Mouse (Mus musculus): ENCODE results near the gene Btbd16. TPM values are rescaled to one million over a fixed set of nuclear protein-coding genes. Genes with fewer than 3 reads are reported as not detected.

Gene Btbd16
- total RNA-seq (2014; fragmentation: Nextera tagmentation) (not detected in 2 replicates), total RNA-seq (2017) (0.05 and 0.06 TPM in 2 replicates), polyA plus RNA-seq (2012) (not detected in 2 replicates)

DNA sequence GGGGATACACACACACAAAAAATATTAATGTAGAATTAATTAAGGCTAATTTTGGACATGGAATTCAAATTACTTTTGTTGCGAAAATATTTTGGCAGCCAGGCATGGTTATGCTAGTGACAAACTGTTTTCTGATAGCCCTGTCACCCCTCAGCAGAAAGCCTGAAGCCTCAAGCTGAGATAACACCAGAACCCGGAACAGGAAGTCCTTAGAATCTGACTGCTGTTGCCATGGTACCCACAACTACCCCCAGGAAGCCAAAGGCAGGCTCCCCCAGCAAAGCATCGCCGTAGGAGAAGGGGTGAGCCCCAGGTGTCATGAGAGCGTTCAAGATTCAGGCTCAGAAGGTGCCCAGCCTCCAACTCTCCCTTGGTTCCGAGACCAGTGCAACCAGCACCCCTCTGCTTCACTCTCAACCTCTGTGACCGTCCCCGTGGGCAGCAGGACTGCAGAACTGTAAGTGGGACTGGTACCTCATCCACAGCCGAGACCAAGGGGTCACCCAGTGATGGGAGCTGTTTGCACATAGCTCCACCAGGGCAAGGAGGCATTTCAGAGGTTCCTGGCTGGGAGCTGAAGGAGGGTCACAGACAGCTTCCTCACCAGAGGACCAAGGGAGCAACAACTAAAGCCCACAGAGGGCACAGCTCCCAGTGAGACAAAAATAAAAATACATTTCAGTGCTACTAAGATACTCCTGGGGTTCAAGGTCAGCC, at the start of gene Btbd16:
TSS of gene Btbd16 (plus strand) at position 156 of the 717 bp plus-strand sequence.
- Histone ChIP-seq H3K4me1 (ENCODE audit: insufficient read depth, low read depth, low read length) (no peaks in the 10 kb centered on the region), H3K36me3 (replicated peaks) (no peaks in the 10 kb centered on the region), H3K27me3 (ENCODE audit: insufficient read depth, low read length) (no peaks in the 10 kb centered on the region), H3K4me3 (ENCODE audit: low read depth, low read length) (no peak within 1 kb of the TSS), H3K9me3 (replicated peaks) (peaks cover 72% of the 10 kb centered on the region)
- TF ChIP-seq CTCF (IDR thresholded peaks at IDR 0.05; ENCODE audit: low read depth, low read length) (no peak), GATA1 (IDR thresholded peaks at IDR 0.05; ENCODE audit: borderline replicate concordance, low read length) (no peak), GATA2 (IDR thresholded peaks at IDR 0.05; ENCODE audit: borderline replicate concordance, low read depth, low read length) (no peak)
- no peak for DNase-seq (ENCODE audit: low spot score)
- no peak for ATAC-seq (ENCODE audit: extremely low read depth, insufficient number of reproducible peaks, low FRiP score, poor library complexity, severe bottlenecking)

GRCm38 (mm10) chr7:130726185-130726584, 47.7 kb upstream of the Btbd16 start:
- Histone ChIP-seq H3K9me3 (replicated peaks) (peaks cover 91% of the 10 kb centered on the region), H3K4me3 (ENCODE audit: low read depth, low read length) (no peak overlapping the region), H3K4me1 (ENCODE audit: insufficient read depth, low read depth, low read length) (no peaks in the 10 kb centered on the region), H3K27me3 (ENCODE audit: insufficient read depth, low read length) (no peaks in the 10 kb centered on the region), H3K36me3 (replicated peaks) (no peaks in the 10 kb centered on the region)
- DNase-seq (ENCODE audit: low spot score) (no peak), ATAC-seq (ENCODE audit: extremely low read depth, insufficient number of reproducible peaks, low FRiP score, poor library complexity, severe bottlenecking) (no peak)
- TF ChIP-seq CTCF (IDR thresholded peaks at IDR 0.05; ENCODE audit: low read depth, low read length) (no peak), POLR2AphosphoS5 (IDR thresholded peaks at IDR 0.05; ENCODE audit: insufficient replicate concordance, low read depth, low read length) (no peak), GATA1 (IDR thresholded peaks at IDR 0.05; ENCODE audit: borderline replicate concordance, low read length) (no peak), TAL1 (conservative IDR thresholded peaks at IDR 0.05; ENCODE audit: low read depth, low read length) (no peak), GATA2 (IDR thresholded peaks at IDR 0.05; ENCODE audit: borderline replicate concordance, low read depth, low read length) (no peak)

GRCm38 (mm10) chr7:130726724-130727422, 47.0 kb upstream of the Btbd16 start:
- peaks cover 90% of the 10 kb centered on the region for H3K9me3 ChIP-seq (replicated peaks)
- no peaks in the 10 kb centered on the region for H3K27me3 ChIP-seq (ENCODE audit: insufficient read depth, low read length)
- no peak for DNase-seq (ENCODE audit: low spot score)
- no peak for ATAC-seq (ENCODE audit: extremely low read depth, insufficient number of reproducible peaks, low FRiP score, poor library complexity, severe bottlenecking)
- TF ChIP-seq CTCF (IDR thresholded peaks at IDR 0.05; ENCODE audit: low read depth, low read length) (no peak), GATA2 (IDR thresholded peaks at IDR 0.05; ENCODE audit: borderline replicate concordance, low read depth, low read length) (no peak), POLR2AphosphoS5 (IDR thresholded peaks at IDR 0.05; ENCODE audit: insufficient replicate concordance, low read depth, low read length) (no peak), TAL1 (conservative IDR thresholded peaks at IDR 0.05; ENCODE audit: low read depth, low read length) (no peak), GATA1 (IDR thresholded peaks at IDR 0.05; ENCODE audit: borderline replicate concordance, low read length) (no peak)
- no peaks in the 10 kb centered on the region for H3K4me1 ChIP-seq (ENCODE audit: insufficient read depth, low read depth, low read length)
- no peak overlapping the region for H3K4me3 ChIP-seq (ENCODE audit: low read depth, low read length)
- H3K36me3 ChIP-seq (replicated peaks) = no peaks in the 10 kb centered on the region

DNA sequence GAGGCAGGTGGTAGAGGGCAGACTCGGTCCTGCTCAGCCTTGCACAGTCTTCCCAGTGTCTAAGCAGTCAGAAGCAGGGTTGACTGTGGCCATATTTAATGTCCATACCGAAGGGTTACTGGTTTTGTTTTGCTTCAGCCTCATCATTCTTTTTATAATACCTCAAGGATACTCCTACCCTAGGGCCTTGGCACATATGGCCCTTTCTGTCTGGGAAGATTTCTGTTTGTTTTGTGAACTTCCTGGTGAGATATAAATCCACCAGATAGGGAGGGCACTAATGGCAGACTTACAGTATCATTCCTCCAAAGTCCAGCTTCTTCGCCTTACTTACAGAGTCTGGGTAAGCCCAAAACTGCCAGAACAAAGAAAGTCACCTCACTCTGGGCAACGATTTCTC, 46.3 kb upstream of the Btbd16 start:
- Histone ChIP-seq H3K4me3 (ENCODE audit: low read depth, low read length) (no peak overlapping the region), H3K9me3 (replicated peaks) (peaks cover 88% of the 10 kb centered on the region), H3K27me3 (ENCODE audit: insufficient read depth, low read length) (no peaks in the 10 kb centered on the region), H3K4me1 (ENCODE audit: insufficient read depth, low read depth, low read length) (no peaks in the 10 kb centered on the region), H3K36me3 (replicated peaks) (no peaks in the 10 kb centered on the region)
- ATAC-seq (ENCODE audit: extremely low read depth, insufficient number of reproducible peaks, low FRiP score, poor library complexity, severe bottlenecking) = no peak
- no peak for DNase-seq (ENCODE audit: low spot score)
- no peak for TF ChIP-seq CTCF (IDR thresholded peaks at IDR 0.05; ENCODE audit: low read depth, low read length)
- no peak for TF ChIP-seq GATA1 (IDR thresholded peaks at IDR 0.05; ENCODE audit: borderline replicate concordance, low read length)
- TF ChIP-seq POLR2AphosphoS5 (IDR thresholded peaks at IDR 0.05; ENCODE audit: insufficient replicate concordance, low read depth, low read length) = no peak
- no peak for TF ChIP-seq GATA2 (IDR thresholded peaks at IDR 0.05; ENCODE audit: borderline replicate concordance, low read depth, low read length)
- no peak for TF ChIP-seq TAL1 (conservative IDR thresholded peaks at IDR 0.05; ENCODE audit: low read depth, low read length)

GRCm38 (mm10) chr7:130731792-130732191, 42.1 kb upstream of the Btbd16 start:
- Histone ChIP-seq H3K4me1 (ENCODE audit: insufficient read depth, low read depth, low read length) (no peaks in the 10 kb centered on the region), H3K36me3 (replicated peaks) (no peaks in the 10 kb centered on the region), H3K4me3 (ENCODE audit: low read depth, low read length) (no peak overlapping the region), H3K9me3 (replicated peaks) (peaks cover 78% of the 10 kb centered on the region), H3K27me3 (ENCODE audit: insufficient read depth, low read length) (no peaks in the 10 kb centered on the region)
- TF ChIP-seq CTCF (IDR thresholded peaks at IDR 0.05; ENCODE audit: low read depth, low read length) (no peak), POLR2AphosphoS5 (IDR thresholded peaks at IDR 0.05; ENCODE audit: insufficient replicate concordance, low read depth, low read length) (no peak), TAL1 (conservative IDR thresholded peaks at IDR 0.05; ENCODE audit: low read depth, low read length) (no peak), GATA2 (IDR thresholded peaks at IDR 0.05; ENCODE audit: borderline replicate concordance, low read depth, low read length) (no peak), GATA1 (IDR thresholded peaks at IDR 0.05; ENCODE audit: borderline replicate concordance, low read length) (no peak)
- ATAC-seq (ENCODE audit: extremely low read depth, insufficient number of reproducible peaks, low FRiP score, poor library complexity, severe bottlenecking) (no peak), DNase-seq (ENCODE audit: low spot score) (no peak)

GRCm38 (mm10) chr7:130732908-130733307, 41.0 kb upstream of the Btbd16 start:
- Histone ChIP-seq H3K36me3 (replicated peaks) (no peaks in the 10 kb centered on the region), H3K27me3 (ENCODE audit: insufficient read depth, low read length) (no peaks in the 10 kb centered on the region), H3K4me1 (ENCODE audit: insufficient read depth, low read depth, low read length) (no peaks in the 10 kb centered on the region), H3K4me3 (ENCODE audit: low read depth, low read length) (no peak overlapping the region), H3K9me3 (replicated peaks) (peaks cover 78% of the 10 kb centered on the region)
- ATAC-seq (ENCODE audit: extremely low read depth, insufficient number of reproducible peaks, low FRiP score, poor library complexity, severe bottlenecking) (no peak), DNase-seq (ENCODE audit: low spot score) (no peak)
- TF ChIP-seq POLR2AphosphoS5 (IDR thresholded peaks at IDR 0.05; ENCODE audit: insufficient replicate concordance, low read depth, low read length) = no peak
- no peak for TF ChIP-seq CTCF (IDR thresholded peaks at IDR 0.05; ENCODE audit: low read depth, low read length)
- TF ChIP-seq TAL1 (conservative IDR thresholded peaks at IDR 0.05; ENCODE audit: low read depth, low read length) = no peak
- no peak for TF ChIP-seq GATA2 (IDR thresholded peaks at IDR 0.05; ENCODE audit: borderline replicate concordance, low read depth, low read length)
- no peak for TF ChIP-seq GATA1 (IDR thresholded peaks at IDR 0.05; ENCODE audit: borderline replicate concordance, low read length)
